Comparison of ENCODE assay signal across 10 mouse cellular contexts in genomic region chr8:87975466-87975809, GRCm38 (mm10). TPM values are rescaled to one million over a fixed set of nuclear protein-coding genes. Genes with fewer than 3 reads are reported as not detected.
DNase-seq lines count a peak whose midpoint lies in the region; ATAC-seq and TF ChIP-seq lines count a peak whose summit lies in the region.
"Had no signal": no experiment of that assay in that cellular context is flagged by ENCODE, and none has a peak within 500 bp of the region (broad histone marks: within the 10 kb centered on the region; RNA-seq: fewer than 3 reads in every experiment).

No protein-coding gene starts in this region.

- ATAC-seq in heart, embryonic 14.5 days (ENCODE audit: insufficient number of reproducible peaks, insufficient read depth, low FRiP score, low read depth) = no peak
- no peak for ATAC-seq in midbrain, embryonic 11.5 days (ENCODE audit: low FRiP score)
- no peak for ATAC-seq in midbrain, embryonic 16.5 days
- no peak for ATAC-seq in kidney, postnatal 0 days (replicated peaks; ENCODE audit: low FRiP score, low read depth)
- no peak; the same call in 1 of the 2 replicates for ATAC-seq in neural tube, embryonic 13.5 days (ENCODE audit: low read depth)
- no peak for ATAC-seq in inflammation-experienced regulatory T-cells, adult 6 months

- 42% methylated on average over 1 of the region's 1 CpGs for WGBS in heart, embryonic 14.5 days
- 10% methylated on average over 1 of the region's 1 CpGs for WGBS in midbrain, embryonic 11.5 days
- 35% methylated on average over 1 of the region's 1 CpGs for WGBS in midbrain, embryonic 16.5 days
- 61% methylated on average over 1 of the region's 1 CpGs for WGBS in kidney, postnatal 0 days
- WGBS in neural tube, embryonic 13.5 days = 13% methylated on average over 1 of the region's 1 CpGs

- H3K4me2 ChIP-seq in heart, embryonic 14.5 days (ENCODE audit: low read length) = peak overlapping the region; percentile 67
- no peak overlapping the region; the same call in 1 of the 2 replicates for H3K4me2 ChIP-seq in midbrain, embryonic 11.5 days
- H3K4me2 ChIP-seq in midbrain, embryonic 16.5 days (ENCODE audit: low read length) = no peak overlapping the region
- H3K4me2 ChIP-seq in kidney, postnatal 0 days (ENCODE audit: low read length) = peak overlapping the region; percentile 62
- no peak overlapping the region for H3K4me2 ChIP-seq in neural tube, embryonic 13.5 days

- H3K9ac ChIP-seq in heart, embryonic 14.5 days (ENCODE audit: low read length) = 0 out of 2 replicates have a peak overlapping the region, but pooled peaks have one; percentile 57
- no peak overlapping the region for H3K9ac ChIP-seq in midbrain, embryonic 11.5 days (ENCODE audit: low read length)
- no peak overlapping the region for H3K9ac ChIP-seq in midbrain, embryonic 16.5 days (ENCODE audit: low read depth, low read length)
- H3K9ac ChIP-seq in kidney, postnatal 0 days (ENCODE audit: low read depth, low read length) = no peak overlapping the region
- H3K9ac ChIP-seq in neural tube, embryonic 13.5 days = no peak overlapping the region

- no peaks in the 10 kb centered on the region for H3K9me3 ChIP-seq in heart, embryonic 14.5 days (ENCODE audit: control insufficient read depth, low read length)
- H3K9me3 ChIP-seq in midbrain, embryonic 11.5 days (ENCODE audit: control insufficient read depth, low read length) = no peaks in the 10 kb centered on the region
- no peaks in the 10 kb centered on the region for H3K9me3 ChIP-seq in midbrain, embryonic 16.5 days (replicated peaks; ENCODE audit: control insufficient read depth, low read length, poor library complexity, severe bottlenecking)
- H3K9me3 ChIP-seq in kidney, postnatal 0 days (replicated peaks; ENCODE audit: low read length) = no peaks in the 10 kb centered on the region
- H3K9me3 ChIP-seq in neural tube, embryonic 13.5 days = no peaks in the 10 kb centered on the region

- H3K4me3 ChIP-seq in heart, embryonic 14.5 days (ENCODE audit: control insufficient read depth in 1 of 2, insufficient read depth in 1 of 2, low read depth in 1 of 2, low read length in 2 of 2) = no peak overlapping the region
- H3K4me3 ChIP-seq in midbrain, embryonic 11.5 days (ENCODE audit: low read depth, low read length) = no peak overlapping the region
- H3K4me3 ChIP-seq in midbrain, embryonic 16.5 days (ENCODE audit: low read depth, low read length) = no peak overlapping the region
- H3K4me3 ChIP-seq in kidney, postnatal 0 days (replicated peaks; ENCODE audit: low read depth, low read length) = no peak overlapping the region
- H3K4me3 ChIP-seq in neural tube, embryonic 13.5 days = no peak overlapping the region

- H3K27me3 ChIP-seq in heart, embryonic 14.5 days (ENCODE audit: control insufficient read depth, insufficient read depth, low read length) = no peaks in the 10 kb centered on the region
- H3K27me3 ChIP-seq in midbrain, embryonic 11.5 days (ENCODE audit: control insufficient read depth, insufficient read depth, low read length) = peaks cover 5% of the 10 kb centered on the region; the same call in 1 of the 2 replicates
- 0 out of 2 replicates have a peak, but pooled peaks cover 3% of the 10 kb centered on the region for H3K27me3 ChIP-seq in midbrain, embryonic 16.5 days (ENCODE audit: control insufficient read depth, insufficient read depth, low read depth, low read length)
- no peaks in the 10 kb centered on the region for H3K27me3 ChIP-seq in kidney, postnatal 0 days (ENCODE audit: insufficient read depth, low read length)
- peaks cover 15% of the 10 kb centered on the region for H3K27me3 ChIP-seq in neural tube, embryonic 13.5 days

- no peak for TF ChIP-seq CTCF in kidney, postnatal 0 days (IDR thresholded peaks at IDR 0.05; ENCODE audit: low read depth)

- H3K4me1 ChIP-seq in heart, embryonic 14.5 days (ENCODE audit: control insufficient read depth in 2 of 2, insufficient read depth in 2 of 2, low read length in 2 of 2) = peaks cover 12 to 18% of the 10 kb centered on the region in 2 experiments
- H3K4me1 ChIP-seq in midbrain, embryonic 11.5 days (ENCODE audit: control insufficient read depth, insufficient read depth, low read length) = peaks cover 18% of the 10 kb centered on the region
- H3K4me1 ChIP-seq in midbrain, embryonic 16.5 days (ENCODE audit: control insufficient read depth, insufficient read depth, low read length) = peaks cover 14% of the 10 kb centered on the region
- peaks cover 14% of the 10 kb centered on the region; the same call in 1 of the 2 replicates for H3K4me1 ChIP-seq in kidney, postnatal 0 days (replicated peaks; ENCODE audit: insufficient read depth, low read length)
- peaks cover 20% of the 10 kb centered on the region for H3K4me1 ChIP-seq in neural tube, embryonic 13.5 days (replicated peaks)

- no peak overlapping the region; a peak in 1 of 4 replicates for H3K27ac ChIP-seq in heart, embryonic 14.5 days (replicated peaks in 1 of 2; ENCODE audit: control insufficient read depth in 1 of 2, insufficient read depth in 1 of 2, low read depth in 2 of 2, low read length in 2 of 2)
- no peak overlapping the region for H3K27ac ChIP-seq in midbrain, embryonic 11.5 days (ENCODE audit: low read depth, low read length)
- no peak overlapping the region for H3K27ac ChIP-seq in midbrain, embryonic 16.5 days (ENCODE audit: low read length)
- H3K27ac ChIP-seq in kidney, postnatal 0 days = 0 out of 2 replicates have a peak overlapping the region, but pooled peaks have one; percentile 3
- H3K27ac ChIP-seq in neural tube, embryonic 13.5 days (replicated peaks) = 0 out of 2 replicates have a peak overlapping the region, but pooled peaks have one; percentile 30
- H3K27ac ChIP-seq: macrophage had no signal

- no peak for DNase-seq in heart, adult 18-20 months
- peak; percentile 89 for DNase-seq in midbrain, embryonic 11.5 days (ENCODE audit: low spot score, missing footprints)
- no peak for DNase-seq in kidney, postnatal 0 days (ENCODE audit: low spot score)
- no peak for DNase-seq in right cerebral cortex, postnatal 10 days (ENCODE audit: low spot score in 2 of 2)
- DNase-seq: thymus, postnatal 25 days had no signal

- H3K36me3 ChIP-seq in heart, embryonic 14.5 days (ENCODE audit: control insufficient read depth, insufficient read depth, low read length) = no peaks in the 10 kb centered on the region
- H3K36me3 ChIP-seq in midbrain, embryonic 11.5 days (ENCODE audit: control insufficient read depth, insufficient read depth, low read length) = no peaks in the 10 kb centered on the region
- H3K36me3 ChIP-seq in midbrain, embryonic 16.5 days (ENCODE audit: control insufficient read depth, insufficient read depth, low read length) = no peaks in the 10 kb centered on the region
- H3K36me3 ChIP-seq in kidney, postnatal 0 days (ENCODE audit: insufficient read depth, low read length) = no peaks in the 10 kb centered on the region
- H3K36me3 ChIP-seq in neural tube, embryonic 13.5 days = no peaks in the 10 kb centered on the region

RNA-seq across cellular contexts. Expression of gene Zfp423, which starts 16.0 kb away (rescaled TPM):
- 5.1 and 7.0 TPM in 2 replicates for polyA plus RNA-seq in heart, embryonic 14.5 days (2014; fragmentation: Nextera tagmentation; extraction: Ambion mirVana)
- total RNA-seq in heart, adult 18-20 months (2021) = 1 to 10 TPM; 3.6 to 4.9 TPM
- 40.3 and 43.4 TPM in 2 replicates for polyA plus RNA-seq in midbrain, embryonic 11.5 days (2014; fragmentation: Nextera tagmentation; extraction: Ambion mirVana)
- polyA plus RNA-seq in midbrain, embryonic 16.5 days (2015; fragmentation: Nextera tagmentation; extraction: Ambion mirVana) = 28.1 and 37.5 TPM in 2 replicates
- polyA plus RNA-seq in kidney, postnatal 0 days (2015; fragmentation: Nextera tagmentation; extraction: Ambion mirVana) = 5.9 and 6.1 TPM in 2 replicates
- polyA plus RNA-seq in neural tube, embryonic 13.5 days (2015; fragmentation: Nextera tagmentation; extraction: Ambion mirVana) = 35.5 and 57.9 TPM in 2 replicates
- under 1 TPM in 1 of 3 experiments, not detected in 2; 0.42 TPM for polyA plus RNA-seq in inflammation-experienced regulatory T-cells, adult 6 months (2017; shearing (Covaris generic))
- polyA plus RNA-seq: macrophage had no signal

Comparison
In these comparisons a context has a peak if more than half of its experiments do, and no peak if none do; other contexts are left out.
1. H3K27ac ChIP-seq: peak in kidney, postnatal 0 days (single experiment) and neural tube, embryonic 13.5 days (single experiment); none in heart, embryonic 14.5 days (0 of 2), midbrain, embryonic 11.5 days (single experiment) and midbrain, embryonic 16.5 days (single experiment).
2. H3K4me2 ChIP-seq: peak in heart, embryonic 14.5 days (single experiment) and kidney, postnatal 0 days (single experiment); none in midbrain, embryonic 11.5 days (single experiment), midbrain, embryonic 16.5 days (single experiment) and neural tube, embryonic 13.5 days (single experiment).